Mouse (Mus musculus) neural tube, embryonic 12.5 days (tissue): ENCODE results near the gene Dazap2. TPM values are rescaled to one million over a fixed set of nuclear protein-coding genes. Genes with fewer than 3 reads are reported as not detected.

ENCODE experiments used
- ATAC-seq: fragments of 200-750 bp; cut with Nextera tagmentation; 2 replicates; pipeline ENCODE4 v1.8.0; 2017; ENCODE audit warnings: low read depth, mild to moderate bottlenecking, moderate TSS enrichment, moderate library complexity; ENCODE audit not compliant: low FRiP score
- H3K27ac ChIP-seq: fragments of 300-500 bp; sonication (generic); 2 replicates; pipeline ENCODE4 v1.5.1; 2016
- H3K27me3 ChIP-seq: fragments of 300-500 bp; sonication (generic); replicated peaks from 2 replicates; pipeline ENCODE4 v1.6.1; 2016; ENCODE audit warnings: mild to moderate bottlenecking
- H3K36me3 ChIP-seq: fragments of 300-500 bp; sonication (generic); 2 replicates; pipeline ENCODE4 v1.6.1; 2016; ENCODE audit warnings: mild to moderate bottlenecking
- H3K4me1 ChIP-seq: fragments of 300-500 bp; sonication (generic); 2 replicates; pipeline ENCODE4 v1.6.1; 2016
- H3K4me2 ChIP-seq: fragments of 300-500 bp; sonication (generic); replicated peaks from 2 replicates; pipeline ENCODE4 v1.6.1; 2016; ENCODE audit warnings: mild to moderate bottlenecking
- H3K4me3 ChIP-seq: fragments of 300-500 bp; sonication (generic); 2 replicates; pipeline ENCODE4 v1.5.1; 2016
- H3K9ac ChIP-seq: fragments of 300-500 bp; sonication (generic); 2 replicates; pipeline ENCODE4 v1.6.1; 2016; ENCODE audit warnings: mild to moderate bottlenecking
- H3K9me3 ChIP-seq: fragments of 300-500 bp; sonication (generic); 2 replicates; pipeline ENCODE4 v1.6.1; 2016; ENCODE audit warnings: mild to moderate bottlenecking
- WGBS: fragments of 180-500 bp; shearing (Covaris S2); methylation state at CpG from one replicate; pipeline ENCODE4 v1.1.7; 2016; 5-methylcytosine and 5-hydroxymethylcytosine counted together
- polyA plus RNA-seq: library from polyadenylated mRNA; unstranded; fragments of >200 nt; fragmentation: Nextera tagmentation; extraction: Ambion mirVana; gene quantifications from 2 replicates; pipeline ENCODE4 v1.2.1, GENCODE M21; 2016

Gene Dazap2
- polyA plus RNA-seq, result 171 and 182 TPM in 2 replicates

DNA sequence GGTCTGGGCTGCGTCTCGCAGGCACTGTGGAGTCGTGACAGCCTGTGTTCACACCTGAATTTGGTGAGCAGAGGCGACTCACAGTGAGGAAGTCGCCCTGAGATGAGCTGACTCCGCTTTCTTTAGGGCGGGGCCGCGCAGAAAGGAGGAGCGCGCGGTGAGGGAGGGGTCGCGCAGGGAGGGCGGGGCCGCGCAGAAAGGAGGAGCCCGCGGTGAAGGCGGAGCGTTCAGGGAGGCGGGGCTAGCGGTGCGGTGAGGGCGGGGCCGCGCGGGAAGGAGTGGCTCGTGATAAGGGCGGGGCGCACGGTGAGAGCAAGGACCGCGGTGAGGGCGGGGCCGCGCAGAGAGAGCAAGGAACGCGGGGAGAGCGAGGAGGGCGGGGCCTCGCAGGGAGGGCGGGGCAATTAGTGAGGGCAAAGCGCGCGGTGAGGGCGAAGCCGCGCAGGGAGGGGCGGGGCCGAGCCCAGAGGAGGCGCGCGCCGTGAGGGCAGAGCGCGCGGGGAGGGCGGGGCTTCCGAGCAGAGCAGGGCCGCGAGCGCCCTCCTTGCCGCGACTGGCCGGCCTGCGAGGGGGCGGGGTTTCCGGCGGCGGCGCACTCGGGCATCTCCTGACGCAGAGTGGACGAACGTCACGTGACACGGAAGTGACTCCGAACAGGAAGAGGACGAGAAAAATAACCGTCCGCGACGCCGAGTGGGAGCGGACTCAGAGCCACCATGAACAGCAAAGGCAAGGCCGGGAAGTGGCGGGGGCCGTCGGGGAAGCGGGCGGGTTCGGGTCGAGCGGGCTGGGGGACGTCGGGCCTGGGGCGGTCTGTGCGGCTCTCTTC lies at the start of gene Dazap2:
Gene Dazap2 (plus strand): TSS at position 354 of the 829 bp plus-strand sequence.
- peaks cover 12% of the 10 kb centered on the region for H3K4me1 ChIP-seq
- peak within 1 kb of the TSS; percentile 95 for H3K9ac ChIP-seq
- H3K4me3 ChIP-seq, result peak within 1 kb of the TSS; percentile 97
- under 1% methylated on average over 99 of the region's 99 CpGs for WGBS
- peak within 1 kb of the TSS; percentile 84 for H3K4me2 ChIP-seq
- no peaks in the 10 kb centered on the region for H3K9me3 ChIP-seq
- H3K36me3 ChIP-seq, result peaks cover 25% of the 10 kb centered on the region
- peak within 1 kb of the TSS; percentile 95 for H3K27ac ChIP-seq
- H3K27me3 ChIP-seq, result no peaks in the 10 kb centered on the region
- peak; percentile 91 for ATAC-seq

- no peaks in the 10 kb centered on the region for H3K27me3 ChIP-seq
Measured at GRCm38 (mm10) chr15:100566531-100566930, 48.6 kb upstream of the Dazap2 start.

GRCm38 (mm10) chr15:100569239-100569638 lies 45.9 kb upstream of the Dazap2 start:
- Histone ChIP-seq H3K4me2 (no peak overlapping the region), H3K36me3 (no peaks in the 10 kb centered on the region), H3K4me1 (no peaks in the 10 kb centered on the region), H3K4me3 (no peak overlapping the region), H3K9ac (no peak overlapping the region), H3K27ac (no peak overlapping the region), H3K9me3 (no peaks in the 10 kb centered on the region), H3K27me3 (no peaks in the 10 kb centered on the region)
- ATAC-seq, result no peak
- WGBS, result 66% methylated on average over 3 of the region's 3 CpGs

More at GRCm38 (mm10) chr15:100566531-100566930, 48.6 kb upstream of the Dazap2 start:
- H3K9me3 ChIP-seq, result no peaks in the 10 kb centered on the region
- H3K27ac ChIP-seq, result no peak overlapping the region
- no peaks in the 10 kb centered on the region for H3K36me3 ChIP-seq
- no peak for ATAC-seq
- H3K4me1 ChIP-seq, result no peaks in the 10 kb centered on the region
- H3K4me3 ChIP-seq, result no peak overlapping the region
- no peak overlapping the region for H3K4me2 ChIP-seq
- WGBS, result 63% methylated on average over 2 of the region's 2 CpGs
- H3K9ac ChIP-seq, result no peak overlapping the region

- Histone ChIP-seq H3K27me3 (no peaks in the 10 kb centered on the region), H3K4me3 (no peak overlapping the region), H3K4me1 (no peaks in the 10 kb centered on the region), H3K4me2 (no peak overlapping the region), H3K9me3 (no peaks in the 10 kb centered on the region), H3K27ac (no peak overlapping the region), H3K9ac (no peak overlapping the region), H3K36me3 (peaks cover 12% of the 10 kb centered on the region)
- no peak for ATAC-seq
- WGBS, result 70% methylated on average over 6 of the region's 6 CpGs
Measured at GRCm38 (mm10) chr15:100573946-100574345, 41.2 kb upstream of the Dazap2 start.

- Histone ChIP-seq H3K9me3 (no peaks in the 10 kb centered on the region), H3K4me3 (no peak overlapping the region), H3K27me3 (no peaks in the 10 kb centered on the region), H3K4me1 (no peaks in the 10 kb centered on the region), H3K4me2 (no peak overlapping the region), H3K27ac (no peak overlapping the region), H3K36me3 (peaks cover 15% of the 10 kb centered on the region), H3K9ac (no peak overlapping the region)
- ATAC-seq, result no peak
- WGBS, result 81% methylated on average over 2 of the region's 2 CpGs
Measured at GRCm38 (mm10) chr15:100574378-100574777, 40.8 kb upstream of the Dazap2 start.

DNA sequence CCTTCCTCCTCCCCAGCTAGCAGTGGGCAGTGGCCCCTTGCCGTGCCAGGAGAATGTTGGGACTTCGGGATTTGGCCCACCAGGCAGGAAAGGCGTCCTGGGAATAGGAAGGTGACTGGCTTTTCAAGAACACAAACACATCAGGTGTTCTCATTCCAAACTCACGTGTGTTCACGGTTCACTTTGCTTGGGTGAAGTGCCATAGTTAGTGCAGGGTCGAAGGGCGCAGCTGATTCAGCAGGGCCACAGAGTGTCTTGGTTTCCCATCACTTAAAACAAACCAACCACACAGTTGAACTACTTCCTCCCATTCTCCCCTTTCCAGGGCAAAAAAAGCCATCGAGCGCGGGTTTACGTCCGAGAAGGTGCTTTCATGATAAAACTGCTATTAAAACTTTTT lies 39.8 kb upstream of the Dazap2 start:
- WGBS, result 88% methylated on average over 12 of the region's 12 CpGs

DNA sequence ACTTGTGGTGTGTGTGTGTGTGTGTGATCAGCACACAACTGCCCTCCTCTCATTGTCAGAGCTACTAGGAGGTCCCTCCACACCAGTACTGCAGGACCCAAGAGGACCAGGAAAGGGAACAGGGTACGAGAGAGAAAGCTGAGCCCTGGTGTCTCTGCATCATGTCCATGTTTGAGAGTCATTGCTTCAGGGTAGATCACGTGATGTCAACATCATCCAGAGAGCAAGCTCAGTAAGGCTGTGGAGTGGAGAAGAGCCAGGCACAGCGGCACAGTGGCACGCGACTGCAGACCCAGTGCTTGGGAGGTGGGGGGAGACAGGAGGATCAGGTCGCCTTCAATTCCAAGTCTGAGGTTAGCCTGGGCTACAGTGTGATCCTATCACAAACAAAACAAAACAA lies 38.8 kb upstream of the Dazap2 start:
- no peak overlapping the region for H3K4me2 ChIP-seq
- no peak for ATAC-seq
- H3K27ac ChIP-seq, result no peak overlapping the region
- 90% methylated on average over 6 of the region's 6 CpGs for WGBS
- H3K4me3 ChIP-seq, result no peak overlapping the region
- no peaks in the 10 kb centered on the region for H3K4me1 ChIP-seq
- H3K9me3 ChIP-seq, result no peaks in the 10 kb centered on the region
- H3K9ac ChIP-seq, result no peak overlapping the region
- H3K36me3 ChIP-seq, result peaks cover 32% of the 10 kb centered on the region
- no peaks in the 10 kb centered on the region for H3K27me3 ChIP-seq

More for the DNA sequence above, 39.8 kb upstream of the Dazap2 start:
- no peaks in the 10 kb centered on the region for H3K27me3 ChIP-seq
- ATAC-seq, result no peak
- H3K4me3 ChIP-seq, result no peak overlapping the region
- H3K9me3 ChIP-seq, result no peaks in the 10 kb centered on the region
- H3K27ac ChIP-seq, result no peak overlapping the region
- H3K4me1 ChIP-seq, result no peaks in the 10 kb centered on the region
- H3K36me3 ChIP-seq, result peaks cover 25% of the 10 kb centered on the region
- H3K4me2 ChIP-seq, result no peak overlapping the region
- H3K9ac ChIP-seq, result no peak overlapping the region

DNA sequence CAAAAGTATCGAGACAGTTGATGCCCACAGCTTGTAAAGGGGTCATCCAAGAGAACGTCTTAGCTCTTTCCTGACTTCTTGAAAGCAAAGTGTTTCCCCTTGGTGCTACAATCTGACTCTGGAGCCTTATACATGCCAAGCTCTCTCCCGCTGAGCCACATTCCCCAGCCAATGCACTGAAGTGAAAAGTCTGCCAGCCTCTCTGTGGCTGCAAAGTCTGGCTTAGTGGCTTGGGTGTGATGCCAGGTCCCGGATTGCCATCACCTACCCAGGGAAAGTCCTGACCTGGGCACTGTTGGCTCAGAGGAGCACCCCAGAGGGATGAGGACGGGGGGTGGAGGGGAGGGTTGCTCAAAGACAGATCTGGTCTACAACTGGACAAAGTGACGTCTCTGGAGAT lies 38.3 kb upstream of the Dazap2 start:
- ATAC-seq, result no peak
- Histone ChIP-seq H3K4me1 (no peaks in the 10 kb centered on the region), H3K36me3 (peaks cover 32% of the 10 kb centered on the region), H3K27ac (no peak overlapping the region), H3K9me3 (no peaks in the 10 kb centered on the region), H3K4me3 (no peak overlapping the region), H3K9ac (no peak overlapping the region), H3K4me2 (no peak overlapping the region), H3K27me3 (no peaks in the 10 kb centered on the region)
- 87% methylated on average over 6 of the region's 6 CpGs for WGBS

DNA sequence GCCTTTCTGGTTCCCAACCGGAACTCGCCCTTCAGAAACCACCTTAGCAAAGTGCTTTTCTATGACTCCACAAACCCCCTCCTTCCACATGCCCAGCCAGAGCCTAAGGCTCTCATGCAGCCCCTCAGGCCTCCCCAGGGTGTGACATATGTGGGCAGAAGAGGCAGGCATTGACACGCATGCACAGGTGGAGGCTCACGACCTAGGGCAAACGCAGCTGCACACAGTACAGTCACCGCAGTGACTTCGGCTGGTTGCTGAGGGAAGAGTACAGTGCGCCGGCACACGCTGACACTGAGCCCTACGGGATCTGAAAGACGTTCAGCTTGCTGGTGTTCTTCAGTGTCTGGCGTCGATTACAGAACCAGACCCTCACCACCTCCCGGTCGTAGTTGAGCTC lies 37.2 kb upstream of the Dazap2 start:
- no peak overlapping the region; the same call in 1 of the 2 replicates for H3K9ac ChIP-seq
- H3K36me3 ChIP-seq, result peaks cover 39% of the 10 kb centered on the region
- H3K27me3 ChIP-seq, result no peaks in the 10 kb centered on the region
- no peaks in the 10 kb centered on the region for H3K4me1 ChIP-seq
- H3K9me3 ChIP-seq, result no peaks in the 10 kb centered on the region
- no peak overlapping the region for H3K4me2 ChIP-seq
- no peak for ATAC-seq
- H3K4me3 ChIP-seq, result no peak overlapping the region
- 85% methylated on average over 16 of the region's 16 CpGs for WGBS
- H3K27ac ChIP-seq, result no peak overlapping the region

- H3K4me3 ChIP-seq, result no peak overlapping the region
- ATAC-seq, result no peak
- H3K9me3 ChIP-seq, result no peaks in the 10 kb centered on the region
- no peak overlapping the region for H3K9ac ChIP-seq
- H3K4me1 ChIP-seq, result no peaks in the 10 kb centered on the region
- H3K27me3 ChIP-seq, result no peaks in the 10 kb centered on the region
- no peak overlapping the region for H3K4me2 ChIP-seq
- H3K27ac ChIP-seq, result no peak overlapping the region
- peaks cover 50% of the 10 kb centered on the region for H3K36me3 ChIP-seq
- 88% methylated on average over 10 of the region's 10 CpGs for WGBS
Measured at GRCm38 (mm10) chr15:100580108-100580507, 35.0 kb upstream of the Dazap2 start.

DNA sequence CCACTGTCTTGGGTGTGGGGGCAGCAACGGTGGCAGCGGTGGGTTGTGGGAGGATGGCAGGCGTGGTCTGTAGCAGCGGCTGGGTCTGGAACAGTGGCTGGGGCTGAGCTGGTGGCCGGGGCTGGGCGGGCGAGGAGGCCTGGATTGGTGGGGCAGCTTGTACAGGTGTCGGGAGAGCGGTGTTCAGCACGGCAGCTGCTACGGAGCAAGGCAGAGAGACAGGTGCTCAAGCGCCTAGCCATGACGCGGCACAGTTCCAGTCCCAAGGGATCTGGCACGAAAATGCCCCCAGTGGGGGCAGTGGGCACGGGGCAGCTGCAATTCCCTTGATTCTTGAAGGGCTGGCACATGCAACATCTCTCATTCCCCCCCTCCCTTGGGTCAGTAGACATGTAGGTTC lies 29.2 kb upstream of the Dazap2 start:
- Histone ChIP-seq H3K27me3 (no peaks in the 10 kb centered on the region), H3K9ac (no peak overlapping the region), H3K4me2 (no peak overlapping the region), H3K27ac (no peak overlapping the region), H3K4me1 (no peaks in the 10 kb centered on the region), H3K9me3 (no peaks in the 10 kb centered on the region), H3K4me3 (no peak overlapping the region), H3K36me3 (peaks cover 59% of the 10 kb centered on the region)
- ATAC-seq, result no peak
- 94% methylated on average over 16 of the region's 16 CpGs for WGBS

DNA sequence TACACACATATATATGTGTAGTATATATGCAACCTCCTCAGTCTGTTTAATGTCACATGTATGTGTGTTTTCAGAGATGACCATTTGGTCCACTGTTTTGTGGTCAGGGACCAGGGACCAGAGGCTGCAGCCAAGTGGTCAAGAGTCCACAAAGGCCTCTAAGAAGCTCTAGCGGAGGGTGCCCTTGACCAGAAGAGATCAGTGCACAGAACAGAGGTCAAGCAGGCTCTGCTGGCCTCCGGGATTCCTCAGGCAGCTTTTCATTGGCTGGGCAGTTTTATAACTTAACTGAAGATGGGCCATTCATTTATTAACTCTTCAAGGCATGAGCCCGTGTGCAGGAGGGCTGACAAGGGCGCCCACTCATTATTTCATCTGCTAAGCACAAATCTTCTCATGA lies 28.0 kb upstream of the Dazap2 start:
- no peak overlapping the region for H3K4me3 ChIP-seq
- no peak overlapping the region for H3K4me2 ChIP-seq
- H3K9me3 ChIP-seq, result no peaks in the 10 kb centered on the region
- no peaks in the 10 kb centered on the region for H3K4me1 ChIP-seq
- no peak overlapping the region for H3K9ac ChIP-seq
- H3K36me3 ChIP-seq, result peaks cover 61% of the 10 kb centered on the region
- WGBS, result 72% methylated on average over 4 of the region's 4 CpGs
- no peak overlapping the region for H3K27ac ChIP-seq
- no peaks in the 10 kb centered on the region for H3K27me3 ChIP-seq
- ATAC-seq, result no peak

GRCm38 (mm10) chr15:100588297-100588696 lies 26.9 kb upstream of the Dazap2 start:
- no peaks in the 10 kb centered on the region for H3K9me3 ChIP-seq
- no peak for ATAC-seq
- WGBS, result 86% methylated on average over 6 of the region's 6 CpGs
- H3K9ac ChIP-seq, result no peak overlapping the region
- H3K4me1 ChIP-seq, result no peaks in the 10 kb centered on the region
- H3K27ac ChIP-seq, result no peak overlapping the region
- H3K36me3 ChIP-seq, result peaks cover 51% of the 10 kb centered on the region
- no peaks in the 10 kb centered on the region for H3K27me3 ChIP-seq
- H3K4me2 ChIP-seq, result no peak overlapping the region
- H3K4me3 ChIP-seq, result no peak overlapping the region
